Comparison of ENCODE assay signal across 7 mouse cellular contexts in the genomic region with DNA sequence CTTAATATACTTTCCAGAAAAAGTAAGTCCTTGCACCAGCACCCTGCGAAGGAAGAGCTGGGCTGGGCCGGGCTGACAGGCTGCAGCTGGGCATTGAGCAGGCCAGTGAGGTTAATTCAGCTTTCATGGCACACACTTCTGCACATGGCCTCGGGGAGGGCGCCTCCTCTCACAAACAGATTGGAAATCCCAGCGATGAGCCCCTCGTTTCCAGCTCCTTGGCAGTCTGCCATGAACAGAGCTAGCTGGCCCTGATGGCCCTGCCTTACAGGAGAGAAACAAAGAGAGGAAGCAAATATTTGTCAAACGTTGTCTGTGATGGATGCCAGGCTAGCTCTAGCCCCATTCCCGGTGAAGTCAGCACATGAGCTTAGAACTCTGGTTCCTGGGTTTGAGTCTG.
DNase-seq lines count a peak whose midpoint lies in the region; ATAC-seq and TF ChIP-seq lines count a peak whose summit lies in the region.

No protein-coding gene starts in this region.

- H3K4me3 ChIP-seq in limb, embryonic 11.5 days (ENCODE audit: low read depth, low read length) = no peak overlapping the region
- H3K4me3 ChIP-seq in limb, embryonic 10.5 days = no peak overlapping the region
- H3K4me3 ChIP-seq in hindbrain, embryonic 12.5 days = no peak overlapping the region
- H3K4me3 ChIP-seq in lung, embryonic 16.5 days (ENCODE audit: low read length) = no peak overlapping the region
- H3K4me3 ChIP-seq in stomach, embryonic 14.5 days (ENCODE audit: low read depth, low read length) = no peak overlapping the region
- no peak overlapping the region for H3K4me3 ChIP-seq in gastrocnemius, adult 2 months

- 53% methylated on average over 8 of the region's 8 CpGs for WGBS in limb, embryonic 11.5 days
- WGBS in limb, embryonic 10.5 days = 65% methylated on average over 8 of the region's 8 CpGs
- 34% methylated on average over 8 of the region's 8 CpGs for WGBS in hindbrain, embryonic 12.5 days
- WGBS in lung, embryonic 16.5 days = 7% methylated on average over 8 of the region's 8 CpGs
- WGBS in stomach, embryonic 14.5 days = 9% methylated on average over 8 of the region's 8 CpGs

- no peaks in the 10 kb centered on the region for H3K9me3 ChIP-seq in limb, embryonic 11.5 days (ENCODE audit: control insufficient read depth, low read length)
- no peaks in the 10 kb centered on the region for H3K9me3 ChIP-seq in limb, embryonic 10.5 days (replicated peaks)
- no peaks in the 10 kb centered on the region for H3K9me3 ChIP-seq in hindbrain, embryonic 12.5 days (replicated peaks)
- H3K9me3 ChIP-seq in lung, embryonic 16.5 days (ENCODE audit: control insufficient read depth, low read length) = no peaks in the 10 kb centered on the region
- no peaks in the 10 kb centered on the region for H3K9me3 ChIP-seq in stomach, embryonic 14.5 days (ENCODE audit: control insufficient read depth, low read depth, low read length)

- intact Hi-C loops in gastrocnemius, adult 2 months (cut with DNase I) = no loop called here

- no peaks in the 10 kb centered on the region for H3K36me3 ChIP-seq in limb, embryonic 11.5 days (ENCODE audit: control insufficient read depth, insufficient read depth, low read length)
- H3K36me3 ChIP-seq in limb, embryonic 10.5 days = no peaks in the 10 kb centered on the region
- H3K36me3 ChIP-seq in hindbrain, embryonic 12.5 days = no peaks in the 10 kb centered on the region
- no peaks in the 10 kb centered on the region for H3K36me3 ChIP-seq in lung, embryonic 16.5 days (ENCODE audit: control insufficient read depth, insufficient read depth, low read length)
- H3K36me3 ChIP-seq in stomach, embryonic 14.5 days (ENCODE audit: control insufficient read depth, insufficient read depth, low read length) = no peaks in the 10 kb centered on the region

- DNase-seq in limb, embryonic 11.5 days (ENCODE audit: low spot score) = peak; percentile 22
- DNase-seq in limb, embryonic 10.5 days (ENCODE audit: low spot score) = no peak
- DNase-seq in embryo, embryonic 11.5 days (ENCODE audit: low read depth, low spot score) = peak; percentile 51
- no peak for DNase-seq in gastrocnemius, adult 2 months

- ATAC-seq in limb, embryonic 11.5 days (ENCODE audit: insufficient number of reproducible peaks, low FRiP score, low TSS enrichment, low read depth) = no peak
- ATAC-seq in hindbrain, embryonic 12.5 days (ENCODE audit: low FRiP score) = peak; percentile 91
- peak; percentile 91 for ATAC-seq in lung, embryonic 16.5 days (ENCODE audit: low read depth)
- ATAC-seq in stomach, embryonic 14.5 days (ENCODE audit: insufficient number of reproducible peaks, insufficient read depth, low FRiP score, low read depth) = peak; percentile 81

- no peak overlapping the region for H3K27ac ChIP-seq in limb, embryonic 11.5 days (replicated peaks; ENCODE audit: low read depth, low read length)
- H3K27ac ChIP-seq in limb, embryonic 10.5 days = no peak overlapping the region; the same call in 1 of the 2 replicates
- H3K27ac ChIP-seq in hindbrain, embryonic 12.5 days = peak overlapping the region; percentile 79
- no peak overlapping the region for H3K27ac ChIP-seq in lung, embryonic 16.5 days (ENCODE audit: low read length)
- H3K27ac ChIP-seq in stomach, embryonic 14.5 days (ENCODE audit: low read length) = no peak overlapping the region
- no peak overlapping the region for H3K27ac ChIP-seq in gastrocnemius, adult 2 months

- no peaks in the 10 kb centered on the region for H3K27me3 ChIP-seq in limb, embryonic 11.5 days (ENCODE audit: control insufficient read depth, insufficient read depth, low read length)
- no peaks in the 10 kb centered on the region for H3K27me3 ChIP-seq in limb, embryonic 10.5 days (ENCODE audit: low read depth, poor library complexity, severe bottlenecking)
- H3K27me3 ChIP-seq in hindbrain, embryonic 12.5 days = no peaks in the 10 kb centered on the region
- H3K27me3 ChIP-seq in lung, embryonic 16.5 days (ENCODE audit: control insufficient read depth, insufficient read depth, low read depth, low read length) = no peaks in the 10 kb centered on the region
- H3K27me3 ChIP-seq in stomach, embryonic 14.5 days (ENCODE audit: control insufficient read depth, insufficient read depth, low read length) = no peaks in the 10 kb centered on the region

- no peak overlapping the region for H3K4me2 ChIP-seq in limb, embryonic 11.5 days (ENCODE audit: low read depth, severe bottlenecking)
- H3K4me2 ChIP-seq in hindbrain, embryonic 12.5 days (replicated peaks) = no peak overlapping the region
- H3K4me2 ChIP-seq in lung, embryonic 16.5 days (ENCODE audit: low read depth, low read length) = no peak overlapping the region
- H3K4me2 ChIP-seq in stomach, embryonic 14.5 days (replicated peaks; ENCODE audit: low read depth, low read length) = no peak overlapping the region

- H3K4me1 ChIP-seq in limb, embryonic 11.5 days (ENCODE audit: control insufficient read depth, insufficient read depth, low read length) = no peaks in the 10 kb centered on the region
- H3K4me1 ChIP-seq in limb, embryonic 10.5 days = peaks cover 5% of the 10 kb centered on the region
- peaks cover 17% of the 10 kb centered on the region for H3K4me1 ChIP-seq in hindbrain, embryonic 12.5 days
- peaks cover 15% of the 10 kb centered on the region for H3K4me1 ChIP-seq in lung, embryonic 16.5 days (replicated peaks; ENCODE audit: control insufficient read depth, insufficient read depth, low read length)
- peaks cover 6% of the 10 kb centered on the region; the same call in 1 of the 2 replicates for H3K4me1 ChIP-seq in stomach, embryonic 14.5 days (ENCODE audit: control insufficient read depth, insufficient read depth, low read length)

- no peak overlapping the region for H3K9ac ChIP-seq in limb, embryonic 11.5 days (ENCODE audit: low read length)
- H3K9ac ChIP-seq in hindbrain, embryonic 12.5 days = peak overlapping the region; percentile 44; the same call in 1 of the 2 replicates
- no peak overlapping the region for H3K9ac ChIP-seq in lung, embryonic 16.5 days (ENCODE audit: low read length)
- no peak overlapping the region for H3K9ac ChIP-seq in stomach, embryonic 14.5 days (replicated peaks; ENCODE audit: low read depth, low read length)

- TF ChIP-seq CTCF in gastrocnemius, adult 2 months (IDR thresholded peaks at IDR 0.05) = no peak

Comparison
In these comparisons a context has a peak if more than half of its experiments do, and no peak if none do; other contexts are left out.
1. DNase-seq: peak in limb, embryonic 11.5 days (single experiment) and embryo, embryonic 11.5 days (single experiment); none in limb, embryonic 10.5 days (single experiment) and gastrocnemius, adult 2 months (single experiment).